Mouse (Mus musculus): ENCODE measurements around the gene Got1. TPM values are rescaled to one million over a fixed set of nuclear protein-coding genes. Genes with fewer than 3 reads are reported as not detected.

Gene Got1
- polyA plus RNA-seq, 1 experiment from 2014 or later = 81.7 TPM

GRCm38 (mm10) chr19:43477436-43477835 is 47.0 kb downstream of the Got1 start:
- no peaks in the 10 kb centered on the region for H3K36me3 ChIP-seq (replicated peaks; ENCODE audit: control insufficient read depth, insufficient read depth)
- no peak for ATAC-seq (ENCODE audit: low FRiP score)
- 88% methylated on average over 5 of the region's 5 CpGs for WGBS

GRCm38 (mm10) chr19:43476063-43476462 is 48.3 kb downstream of the Got1 start:
- H3K4me2 ChIP-seq (replicated peaks) = no peak overlapping the region
- no peaks in the 10 kb centered on the region for H3K27me3 ChIP-seq (ENCODE audit: control insufficient read depth, insufficient read depth, low read length)
- ATAC-seq (ENCODE audit: low FRiP score) = no peak
- H3K4me1 ChIP-seq (replicated peaks; ENCODE audit: control insufficient read depth, insufficient read depth, low read length) = no peaks in the 10 kb centered on the region
- DNase-seq (ENCODE audit: low spot score) = no peak
- WGBS = 72% methylated on average over 7 of the region's 7 CpGs
- H3K9ac ChIP-seq = no peak overlapping the region
- H3K36me3 ChIP-seq (replicated peaks; ENCODE audit: control insufficient read depth, insufficient read depth) = no peaks in the 10 kb centered on the region
- H3K27ac ChIP-seq = no peak overlapping the region
- no peaks in the 10 kb centered on the region for H3K9me3 ChIP-seq (ENCODE audit: control insufficient read depth, low read length)
- H3K4me3 ChIP-seq (replicated peaks; ENCODE audit: low read length) = no peak overlapping the region

More at GRCm38 (mm10) chr19:43477436-43477835, 47.0 kb downstream of the Got1 start:
- H3K9me3 ChIP-seq (ENCODE audit: control insufficient read depth, low read length) = no peaks in the 10 kb centered on the region
- no peaks in the 10 kb centered on the region for H3K4me1 ChIP-seq (replicated peaks; ENCODE audit: control insufficient read depth, insufficient read depth, low read length)
- no peak overlapping the region for H3K9ac ChIP-seq
- no peaks in the 10 kb centered on the region for H3K27me3 ChIP-seq (ENCODE audit: control insufficient read depth, insufficient read depth, low read length)
- H3K4me2 ChIP-seq (replicated peaks) = no peak overlapping the region
- no peak overlapping the region for H3K4me3 ChIP-seq (replicated peaks; ENCODE audit: low read length)
- H3K27ac ChIP-seq = no peak overlapping the region
- DNase-seq (ENCODE audit: low spot score) = no peak

GRCm38 (mm10) chr19:43475642-43476041 is 48.8 kb downstream of the Got1 start:
- Histone ChIP-seq H3K27me3 (ENCODE audit: control insufficient read depth, insufficient read depth, low read length) (no peaks in the 10 kb centered on the region), H3K4me2 (replicated peaks) (no peak overlapping the region), H3K4me1 (replicated peaks; ENCODE audit: control insufficient read depth, insufficient read depth, low read length) (no peaks in the 10 kb centered on the region), H3K9me3 (ENCODE audit: control insufficient read depth, low read length) (no peaks in the 10 kb centered on the region), H3K36me3 (replicated peaks; ENCODE audit: control insufficient read depth, insufficient read depth) (no peaks in the 10 kb centered on the region), H3K9ac (no peak overlapping the region), H3K4me3 (replicated peaks; ENCODE audit: low read length) (no peak overlapping the region), H3K27ac (no peak overlapping the region)
- WGBS = 43% methylated on average over 2 of the region's 2 CpGs
- DNase-seq (ENCODE audit: low spot score) = no peak
- ATAC-seq (ENCODE audit: low FRiP score) = no peak

- no peak overlapping the region for H3K4me2 ChIP-seq (replicated peaks)
- no peak overlapping the region for H3K4me3 ChIP-seq (replicated peaks; ENCODE audit: low read length)
- H3K27ac ChIP-seq = no peak overlapping the region
- H3K27me3 ChIP-seq (ENCODE audit: control insufficient read depth, insufficient read depth, low read length) = no peaks in the 10 kb centered on the region
- no peaks in the 10 kb centered on the region for H3K36me3 ChIP-seq (replicated peaks; ENCODE audit: control insufficient read depth, insufficient read depth)
- H3K9ac ChIP-seq = no peak overlapping the region
- WGBS = 94% methylated on average over 7 of the region's 7 CpGs
- no peaks in the 10 kb centered on the region for H3K4me1 ChIP-seq (replicated peaks; ENCODE audit: control insufficient read depth, insufficient read depth, low read length)
- ATAC-seq (ENCODE audit: low FRiP score) = no peak
- DNase-seq (ENCODE audit: low spot score) = no peak
- H3K9me3 ChIP-seq (ENCODE audit: control insufficient read depth, low read length) = no peaks in the 10 kb centered on the region
Observed at GRCm38 (mm10) chr19:43472781-43473180, 51.6 kb downstream of the Got1 start.

- H3K9ac ChIP-seq = no peak overlapping the region
- H3K4me1 ChIP-seq (replicated peaks; ENCODE audit: control insufficient read depth, insufficient read depth, low read length) = no peaks in the 10 kb centered on the region
- no peaks in the 10 kb centered on the region for H3K9me3 ChIP-seq (ENCODE audit: control insufficient read depth, low read length)
- ATAC-seq (ENCODE audit: low FRiP score) (no peak), DNase-seq (ENCODE audit: low spot score) (no peak)
- H3K36me3 ChIP-seq (replicated peaks; ENCODE audit: control insufficient read depth, insufficient read depth) = no peaks in the 10 kb centered on the region
- WGBS = 70% methylated on average over 8 of the region's 8 CpGs
- H3K27ac ChIP-seq = no peak overlapping the region
- H3K4me2 ChIP-seq (replicated peaks) = no peak overlapping the region
- H3K27me3 ChIP-seq (ENCODE audit: control insufficient read depth, insufficient read depth, low read length) = no peaks in the 10 kb centered on the region
- no peak overlapping the region for H3K4me3 ChIP-seq (replicated peaks; ENCODE audit: low read length)
Observed at GRCm38 (mm10) chr19:43472331-43472730, 52.1 kb downstream of the Got1 start.

GRCm38 (mm10) chr19:43469333-43469732 is 55.1 kb downstream of the Got1 start:
- Histone ChIP-seq H3K4me1 (replicated peaks; ENCODE audit: control insufficient read depth, insufficient read depth, low read length) (no peaks in the 10 kb centered on the region), H3K27me3 (ENCODE audit: control insufficient read depth, insufficient read depth, low read length) (no peaks in the 10 kb centered on the region), H3K36me3 (replicated peaks; ENCODE audit: control insufficient read depth, insufficient read depth) (no peaks in the 10 kb centered on the region), H3K9ac (no peak overlapping the region), H3K27ac (no peak overlapping the region), H3K4me3 (replicated peaks; ENCODE audit: low read length) (no peak overlapping the region), H3K9me3 (ENCODE audit: control insufficient read depth, low read length) (no peaks in the 10 kb centered on the region), H3K4me2 (replicated peaks) (no peak overlapping the region)
- 70% methylated on average over 7 of the region's 7 CpGs for WGBS
- DNase-seq (ENCODE audit: low spot score) = no peak
- no peak for ATAC-seq (ENCODE audit: low FRiP score)

- ATAC-seq (ENCODE audit: low FRiP score) (no peak), DNase-seq (ENCODE audit: low spot score) (no peak)
- Histone ChIP-seq H3K9ac (no peak overlapping the region), H3K4me1 (replicated peaks; ENCODE audit: control insufficient read depth, insufficient read depth, low read length) (no peaks in the 10 kb centered on the region), H3K4me2 (replicated peaks) (no peak overlapping the region), H3K4me3 (replicated peaks; ENCODE audit: low read length) (no peak overlapping the region), H3K27ac (no peak overlapping the region), H3K9me3 (ENCODE audit: control insufficient read depth, low read length) (no peaks in the 10 kb centered on the region), H3K36me3 (replicated peaks; ENCODE audit: control insufficient read depth, insufficient read depth) (no peaks in the 10 kb centered on the region), H3K27me3 (ENCODE audit: control insufficient read depth, insufficient read depth, low read length) (no peaks in the 10 kb centered on the region)
- WGBS = 85% methylated on average over 12 of the region's 12 CpGs
Observed at GRCm38 (mm10) chr19:43467927-43468685, 56.3 kb downstream of the Got1 start.

GRCm38 (mm10) chr19:43465601-43466255 is 58.7 kb downstream of the Got1 start:
- WGBS = 94% methylated on average over 14 of the region's 14 CpGs
- no peak for ATAC-seq (ENCODE audit: low FRiP score)
- Histone ChIP-seq H3K4me1 (replicated peaks; ENCODE audit: control insufficient read depth, insufficient read depth, low read length) (no peaks in the 10 kb centered on the region), H3K36me3 (replicated peaks; ENCODE audit: control insufficient read depth, insufficient read depth) (no peaks in the 10 kb centered on the region), H3K4me2 (replicated peaks) (no peak overlapping the region), H3K9ac (no peak overlapping the region), H3K4me3 (replicated peaks; ENCODE audit: low read length) (no peak overlapping the region), H3K9me3 (ENCODE audit: control insufficient read depth, low read length) (no peaks in the 10 kb centered on the region), H3K27me3 (ENCODE audit: control insufficient read depth, insufficient read depth, low read length) (no peaks in the 10 kb centered on the region), H3K27ac (no peak overlapping the region)
- no peak for DNase-seq (ENCODE audit: low spot score)

GRCm38 (mm10) chr19:43465076-43465475 is 59.3 kb downstream of the Got1 start:
- Histone ChIP-seq H3K27ac (no peak overlapping the region), H3K4me2 (replicated peaks) (no peak overlapping the region), H3K9ac (no peak overlapping the region), H3K27me3 (ENCODE audit: control insufficient read depth, insufficient read depth, low read length) (no peaks in the 10 kb centered on the region), H3K4me1 (replicated peaks; ENCODE audit: control insufficient read depth, insufficient read depth, low read length) (no peaks in the 10 kb centered on the region), H3K36me3 (replicated peaks; ENCODE audit: control insufficient read depth, insufficient read depth) (no peaks in the 10 kb centered on the region), H3K4me3 (replicated peaks; ENCODE audit: low read length) (no peak overlapping the region), H3K9me3 (ENCODE audit: control insufficient read depth, low read length) (no peaks in the 10 kb centered on the region)
- no peak for ATAC-seq (ENCODE audit: low FRiP score)
- DNase-seq (ENCODE audit: low spot score) = no peak
- WGBS = 94% methylated on average over 11 of the region's 11 CpGs

Data from hindbrain, embryonic 14.5 days (tissue).